Mouse (Mus musculus) cortical plate, adult 2 months (tissue): Measurements from ENCODE around the gene Prss27. TPM values are rescaled to one million over a fixed set of nuclear protein-coding genes. Genes with fewer than 3 reads are reported as not detected.
"Not testable (repeated sequence)": the region's sequence is repeated elsewhere in the genome, so short reads cannot be mapped to it uniquely, and the experiment has no call there.

Experiments
- H3K27ac ChIP-seq: fragments of 200-500 bp; 2 replicates; pipeline ENCODE4 v1.5.1; 2012; ENCODE audit warnings: low read length, control low read depth, inconsistent platforms; ENCODE audit not compliant: insufficient read depth
- H3K4me1 ChIP-seq: fragments of 200-500 bp; 2 replicates; pipeline ENCODE4 v1.6.1; 2011; ENCODE audit warnings: low read length; ENCODE audit not compliant: control insufficient read depth, insufficient read depth
- H3K4me3 ChIP-seq: fragments of 200-500 bp; 2 replicates; pipeline ENCODE4 v1.5.1; 2011; ENCODE audit warnings: mild to moderate bottlenecking, low read length, control low read depth; ENCODE audit not compliant: insufficient read depth
- CTCF ChIP-seq: fragments of 200-500 bp; IDR thresholded peaks from 2 replicates; pipeline ENCODE4 v1.5.1; 2011; ENCODE audit warnings: mild to moderate bottlenecking, control low read depth, low read length; ENCODE audit not compliant: insufficient read depth; ENCODE audit errors: extremely low read depth
- POLR2A ChIP-seq: fragments of 200-500 bp; IDR thresholded peaks from 2 replicates; pipeline ENCODE4 v1.6.1; 2011; ENCODE audit warnings: mild to moderate bottlenecking, low read length, control low read depth; ENCODE audit not compliant: insufficient read depth; ENCODE audit errors: extremely low read depth
- polyA plus RNA-seq: library from polyadenylated mRNA; depleted of rRNA; stranded (reverse); fragments of >200 nt; gene quantifications from 2 replicates; pipeline ENCODE4 v1.2.3, GENCODE M21; 2012

Gene Prss27
- polyA plus RNA-seq, 1 experiment: not detected

GRCm38 (mm10) chr17:24049008-24049407, 11.1 kb downstream of the Prss27 start:
- Histone ChIP-seq H3K27ac (peak overlapping the region; percentile 45; the same call in 1 of the 2 replicates), H3K4me3 (no peak overlapping the region), H3K4me1 (peaks cover 2% of the 10 kb centered on the region; the same call in 1 of the 2 replicates)
- TF ChIP-seq CTCF: no peak

DNA sequence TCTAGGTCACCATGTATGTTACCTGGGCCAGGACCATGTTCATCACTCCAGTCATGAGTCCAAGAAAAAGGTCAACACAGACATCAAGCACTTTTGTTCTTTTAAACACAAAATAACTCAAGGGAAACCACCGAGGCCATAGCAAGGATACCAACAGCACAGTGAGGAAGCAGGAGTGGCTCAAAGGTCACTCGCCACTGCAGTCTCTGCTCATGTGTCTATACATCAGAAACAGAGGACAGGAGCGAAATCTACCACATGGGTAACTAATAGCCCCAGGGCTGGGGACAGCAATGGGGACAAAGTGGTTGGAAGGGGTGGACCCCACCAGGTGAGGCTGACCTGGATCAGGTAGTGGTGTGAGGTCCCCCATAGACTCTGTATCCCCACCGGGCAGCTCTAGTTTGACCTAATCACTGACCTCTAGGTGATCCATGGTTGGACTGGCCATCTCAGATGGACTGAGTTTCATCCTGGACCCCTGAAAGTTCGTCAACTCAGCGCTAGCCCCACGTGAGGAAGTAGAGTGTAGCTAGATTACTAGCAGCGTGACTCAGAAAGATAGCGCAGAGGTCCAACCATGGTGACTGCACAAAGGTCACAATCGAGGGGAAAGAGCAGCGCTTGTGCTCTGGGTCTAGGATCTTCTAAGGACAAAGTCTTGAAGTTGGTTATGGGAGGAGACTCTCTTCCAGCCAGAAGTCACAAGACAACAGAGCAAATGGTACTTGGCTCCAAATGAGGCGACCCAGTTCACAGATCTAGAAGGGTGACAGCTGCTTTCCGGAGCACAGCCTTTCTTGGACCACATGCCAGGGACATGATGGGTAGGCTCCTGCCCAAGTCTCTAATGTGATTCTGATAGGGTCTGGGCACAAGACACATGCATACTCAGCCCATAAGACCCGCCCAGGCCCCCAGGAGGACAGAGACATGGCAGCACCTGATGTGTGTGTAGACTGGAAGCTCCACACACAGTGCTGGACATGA, 19.0 kb downstream of the Prss27 start:
- Histone ChIP-seq H3K27ac (no peak overlapping the region), H3K4me1 (peaks cover 3% of the 10 kb centered on the region), H3K4me3 (no peak overlapping the region)
- no peak for TF ChIP-seq CTCF
- no peak for TF ChIP-seq POLR2A

DNA sequence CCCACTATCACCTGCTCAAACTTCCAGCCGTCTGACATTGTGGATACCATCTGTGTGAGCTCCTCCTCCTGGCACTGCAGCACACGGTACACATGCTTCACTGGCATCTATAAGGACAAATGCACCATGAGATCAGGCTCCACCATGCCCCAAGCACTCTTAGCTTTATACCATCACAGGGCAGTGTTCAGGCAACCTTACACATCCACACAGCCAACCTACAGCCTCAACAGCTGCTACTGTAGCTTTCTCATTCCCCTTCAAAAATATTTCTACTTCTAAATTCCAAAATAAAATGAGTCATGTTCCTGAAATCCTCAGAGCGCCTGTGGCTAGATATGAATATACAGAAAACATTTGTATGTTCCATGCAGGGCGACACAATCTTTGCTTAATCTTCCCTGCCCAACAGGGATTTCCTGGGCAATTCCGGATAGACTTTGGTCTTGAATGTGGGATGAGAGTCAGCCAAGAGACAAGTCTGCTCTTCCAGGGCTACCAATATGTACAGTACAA, 19.8 kb downstream of the Prss27 start:
- Histone ChIP-seq H3K4me1 (peaks cover 3% of the 10 kb centered on the region), H3K4me3 (no peak overlapping the region), H3K27ac (no peak overlapping the region)
- TF ChIP-seq POLR2A (no peak), CTCF (no peak)

DNA sequence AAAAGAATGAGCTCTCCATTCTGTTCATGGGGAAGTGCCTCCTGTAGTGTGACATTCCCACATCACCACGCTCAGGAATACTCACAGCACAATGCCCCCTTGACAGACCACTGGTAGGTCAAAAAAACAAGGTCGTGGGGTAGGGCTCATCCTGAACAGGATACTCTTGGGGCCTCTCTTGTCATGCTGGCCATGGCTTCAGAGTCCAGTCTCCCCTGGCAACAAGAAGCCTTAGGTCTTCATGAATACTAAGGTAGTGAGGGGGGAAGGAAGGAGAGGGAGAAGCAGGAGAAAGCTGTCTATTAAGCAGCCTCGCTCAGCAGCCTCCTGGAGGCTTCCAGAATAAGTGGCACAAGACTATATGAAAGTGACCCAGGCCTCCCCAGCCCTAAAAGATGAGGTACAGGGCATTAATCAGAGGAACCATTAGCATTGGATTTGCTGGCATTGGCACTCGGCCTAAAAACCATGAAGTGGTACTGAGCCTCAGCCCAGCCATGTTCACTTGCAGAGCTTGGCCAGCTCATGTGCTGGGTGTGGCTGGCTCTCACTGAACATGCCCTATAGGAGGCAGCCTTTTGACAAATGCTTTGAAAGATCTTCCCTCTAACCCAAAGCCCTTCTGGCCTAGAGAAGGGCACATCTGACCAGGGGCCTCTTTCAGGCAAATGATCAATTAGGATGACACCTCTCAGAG, 24.7 kb downstream of the Prss27 start:
- TF ChIP-seq POLR2A (no peak), CTCF (no peak)
- Histone ChIP-seq H3K4me3 (no peak overlapping the region), H3K27ac (no peak overlapping the region), H3K4me1 (peaks cover 8% of the 10 kb centered on the region)

DNA sequence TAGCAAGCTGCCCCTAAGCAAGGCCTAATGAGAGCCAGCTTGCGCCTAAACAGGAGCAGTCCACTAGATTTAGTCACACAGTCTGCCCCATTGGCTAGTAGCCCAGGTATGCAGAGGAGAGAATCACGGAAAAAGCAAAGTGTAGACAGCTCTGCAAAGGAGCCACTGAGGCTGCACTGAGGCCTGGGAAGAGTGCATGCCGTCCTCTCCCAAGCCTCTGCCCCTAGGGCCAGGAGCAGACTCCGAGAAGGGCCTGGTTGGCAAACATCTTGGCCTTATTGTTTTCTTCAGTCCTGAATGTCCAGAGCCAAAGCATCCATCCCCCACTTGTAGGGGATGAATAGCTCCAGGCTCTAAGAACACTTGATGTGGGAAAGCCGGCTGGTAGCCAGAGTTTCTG, 30.3 kb downstream of the Prss27 start:
- peak overlapping the region; percentile 80; the same call in 1 of the 2 replicates for H3K27ac ChIP-seq

GRCm38 (mm10) chr17:24069531-24069930, 31.6 kb downstream of the Prss27 start:
- TF ChIP-seq POLR2A (no peak), CTCF (no peak)
- no peak overlapping the region for H3K4me3 ChIP-seq
- H3K4me1 ChIP-seq: peaks cover 17% of the 10 kb centered on the region
- no peak overlapping the region for H3K27ac ChIP-seq

More for the DNA sequence above, 30.3 kb downstream of the Prss27 start:
- Histone ChIP-seq H3K4me1 (peaks cover 17% of the 10 kb centered on the region), H3K4me3 (no peak overlapping the region)
- no peak for TF ChIP-seq POLR2A
- TF ChIP-seq CTCF: no peak

DNA sequence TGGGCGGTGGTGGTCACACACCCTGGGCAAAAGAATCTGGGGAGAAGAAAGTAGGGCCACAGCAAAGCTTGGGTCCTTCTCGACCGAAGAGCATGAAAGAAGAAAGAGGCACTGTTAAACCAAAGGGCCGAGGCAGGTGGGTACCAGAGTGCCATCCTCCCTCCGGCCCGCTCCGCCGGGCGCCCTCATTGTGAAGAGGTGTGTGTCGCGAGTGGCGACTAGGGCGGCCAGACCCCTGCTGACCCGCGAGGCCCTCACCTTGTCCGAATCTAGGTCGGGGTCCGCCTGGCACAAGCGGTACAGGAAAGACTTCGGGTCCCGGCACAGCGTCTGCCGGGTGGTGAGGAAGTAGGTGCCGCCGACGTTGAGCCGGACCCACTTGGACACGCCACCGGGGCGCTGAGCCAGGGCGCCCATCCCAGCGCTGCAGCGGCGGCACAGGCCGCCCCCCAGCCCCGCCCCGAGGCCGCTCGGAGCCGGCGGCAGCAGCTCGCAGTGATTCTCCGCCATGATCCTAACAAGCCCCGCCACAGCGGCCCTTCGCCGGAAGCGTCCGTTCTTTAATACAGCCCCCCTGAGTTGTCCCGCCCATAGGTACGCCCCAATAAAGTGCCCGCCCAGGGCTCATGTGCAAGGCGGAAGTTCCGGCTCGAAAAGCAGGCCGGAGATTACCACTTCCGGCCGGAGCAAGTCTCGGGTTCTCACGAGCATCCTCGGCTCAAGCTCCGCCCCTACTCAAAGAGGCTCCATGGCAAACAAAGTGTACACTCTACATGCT, 35.2 kb downstream of the Prss27 start, which contains the start of gene Kctd5:
TSS of gene Kctd5 (minus strand) at position 567 of the 778 bp plus-strand sequence.
- TF ChIP-seq CTCF (no peak), POLR2A (peak; percentile 85)
- Histone ChIP-seq H3K27ac (peak within 1 kb of the TSS; percentile 18; the same call in 1 of the 2 replicates), H3K4me1 (peaks cover 7% of the 10 kb centered on the region), H3K4me3 (peak within 1 kb of the TSS; percentile 79)

GRCm38 (mm10) chr17:24077101-24077500, 39.2 kb downstream of the Prss27 start:
- TF ChIP-seq POLR2A (no peak), CTCF (no peak)

GRCm38 (mm10) chr17:24084593-24084992, 46.6 kb downstream of the Prss27 start:
- Histone ChIP-seq H3K4me3 (no peak overlapping the region), H3K4me1 (no peaks in the 10 kb centered on the region), H3K27ac (no peak overlapping the region)
- no peak for TF ChIP-seq POLR2A
- TF ChIP-seq CTCF: no peak

More at GRCm38 (mm10) chr17:24077101-24077500, 39.2 kb downstream of the Prss27 start:
- H3K27ac ChIP-seq: no peak overlapping the region
- H3K4me1 ChIP-seq: peaks cover under 1% of the 10 kb centered on the region; the same call in 1 of the 2 replicates
- no peak overlapping the region for H3K4me3 ChIP-seq

DNA sequence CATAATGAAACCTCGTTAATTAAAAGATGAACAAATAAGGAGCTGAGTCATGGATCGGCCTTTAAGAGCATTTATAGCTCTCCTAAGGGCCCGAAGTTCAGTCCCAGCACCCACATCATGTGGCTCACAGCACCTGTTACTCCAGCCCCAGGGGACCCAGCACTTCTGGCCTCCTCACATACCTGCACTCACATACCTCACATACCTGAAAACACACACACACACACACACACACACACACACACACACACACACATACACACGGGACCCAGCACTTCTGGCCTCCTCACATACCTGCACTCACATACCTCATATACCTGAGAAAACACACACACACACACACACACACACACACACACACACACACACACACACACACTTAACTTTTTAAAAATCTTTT, 48.5 kb downstream of the Prss27 start:
- not testable (repeated sequence) for H3K4me1 ChIP-seq, H3K4me3 ChIP-seq, H3K27ac ChIP-seq
